20 mouse cellular contexts compared by ENCODE assay signal in genomic region chr10:21831002-21831696, GRCm38 (mm10).
"Had no signal": no experiment of that assay in that cellular context is flagged by ENCODE, and none has a peak within 500 bp of the region (broad histone marks: within the 10 kb centered on the region; RNA-seq: fewer than 3 reads in every experiment).

No protein-coding gene starts in this region.

- H3K4me2 ChIP-seq: limb, embryonic 13.5 days; liver, embryonic 13.5 days; lung, embryonic 14.5 days; midbrain, embryonic 15.5 days; neural tube, embryonic 12.5 days; neural tube, embryonic 15.5 days; stomach, embryonic 15.5 days had no signal

- H3K4me3 ChIP-seq: limb, embryonic 10.5 days; limb, embryonic 13.5 days; liver, embryonic 13.5 days; midbrain, embryonic 10.5 days; midbrain, embryonic 15.5 days; neural tube, embryonic 12.5 days; neural tube, embryonic 15.5 days; stomach, embryonic 15.5 days had no signal

- H3K27ac ChIP-seq: limb, embryonic 10.5 days; limb, embryonic 13.5 days; liver, embryonic 13.5 days; macrophage; midbrain, embryonic 10.5 days; midbrain, embryonic 15.5 days; neural tube, embryonic 12.5 days; neural tube, embryonic 15.5 days; stomach, embryonic 15.5 days had no signal

- H3K9me3 ChIP-seq: limb, embryonic 10.5 days; limb, embryonic 13.5 days; liver, embryonic 13.5 days; midbrain, embryonic 10.5 days; midbrain, embryonic 15.5 days; neural tube, embryonic 12.5 days; neural tube, embryonic 15.5 days; stomach, embryonic 15.5 days had no signal

- H3K9ac ChIP-seq: limb, embryonic 13.5 days; liver, embryonic 13.5 days; liver, postnatal 0 days; lung, embryonic 14.5 days; midbrain, embryonic 15.5 days; neural tube, embryonic 12.5 days; neural tube, embryonic 15.5 days; stomach, embryonic 15.5 days had no signal

- H3K27me3 ChIP-seq: limb, embryonic 13.5 days; liver, embryonic 13.5 days; midbrain, embryonic 15.5 days; neural tube, embryonic 12.5 days; neural tube, embryonic 15.5 days; stomach, embryonic 15.5 days had no signal

- H3K36me3 ChIP-seq: limb, embryonic 10.5 days; limb, embryonic 13.5 days; liver, embryonic 13.5 days; midbrain, embryonic 10.5 days; midbrain, embryonic 15.5 days; neural tube, embryonic 12.5 days; neural tube, embryonic 15.5 days; stomach, embryonic 15.5 days had no signal

- ATAC-seq: intestine, embryonic 16.5 days; liver, postnatal 0 days; lung, postnatal 0 days; midbrain, embryonic 15.5 days had no signal

- DNase-seq: kidney, adult 18-20 months; kidney, adult 9 months; kidney, postnatal 14 days; liver, embryonic 13.5 days; liver, postnatal 0 days; lung, embryonic 14.5 days; right cerebral cortex, postnatal 25 days; spleen, adult 18-20 months; thymus, adult 18-20 months; thymus, postnatal 36 days had no signal
